Mouse (Mus musculus) T-helper 2 cell (primary cell): Measurements from ENCODE around the gene Kptn.

Experiments used
- in situ Hi-C: fragments of 300-600 bp; cut with MboI, MseI; formaldehyde crosslinking; loops from one replicate; pipeline ENCODE4 v1.15.1; 2025; ENCODE audit warnings: high pct_unique_total_duplicates

Gene Kptn

GRCm38 (mm10) chr7:16119569-16120261 lies at the start of gene Kptn:
Gene Kptn, plus strand, starts transcription at chr7:16119895.
- in situ Hi-C loops = no loop called here

GRCm38 (mm10) chr7:16070846-16071245 lies 48.8 kb upstream of the Kptn start:
- in situ Hi-C loops = no loop called here

GRCm38 (mm10) chr7:16071906-16072305 lies 47.8 kb upstream of the Kptn start:
- in situ Hi-C loops = no loop called here

- in situ Hi-C loops = loop anchor here (5.0 kb wide), 1 partner anchor 67 kb away; no protein-coding TSS in a partner anchor
These were observed 39.7 kb upstream of the Kptn start for GRCm38 (mm10) chr7:16079947-16080346.

- in situ Hi-C loops = loop anchor here (5.0 kb wide), 1 partner anchor 67 kb away; no protein-coding TSS in a partner anchor
These were observed 39.1 kb upstream of the Kptn start for GRCm38 (mm10) chr7:16080581-16080980.

GRCm38 (mm10) chr7:16083361-16083760 lies 36.3 kb upstream of the Kptn start:
- in situ Hi-C loops = loop anchor here (5.0 kb wide), 1 partner anchor 64 kb away; no protein-coding TSS in a partner anchor

GRCm38 (mm10) chr7:16087587-16087986 lies 32.1 kb upstream of the Kptn start:
- in situ Hi-C loops = no loop called here

GRCm38 (mm10) chr7:16094592-16094991 lies 25.1 kb upstream of the Kptn start:
- in situ Hi-C loops = no loop called here

GRCm38 (mm10) chr7:16098021-16099017 lies 21.4 kb upstream of the Kptn start, which contains the start of gene Napa:
Gene Napa, plus strand, starts transcription at chr7:16098458.
- in situ Hi-C loops = no loop called here

- in situ Hi-C loops = no loop called here
These were observed 19.8 kb upstream of the Kptn start for GRCm38 (mm10) chr7:16099901-16100300.

GRCm38 (mm10) chr7:16101081-16101480 lies 18.6 kb upstream of the Kptn start:
- in situ Hi-C loops = no loop called here

GRCm38 (mm10) chr7:16101726-16102475 lies 17.8 kb upstream of the Kptn start:
- in situ Hi-C loops = no loop called here

GRCm38 (mm10) chr7:16102686-16103226 lies 16.9 kb upstream of the Kptn start:
- in situ Hi-C loops = no loop called here

- in situ Hi-C loops = no loop called here
These were observed 15.9 kb upstream of the Kptn start for GRCm38 (mm10) chr7:16103760-16104159.

- in situ Hi-C loops = no loop called here
These were observed 14.9 kb upstream of the Kptn start for GRCm38 (mm10) chr7:16104611-16105388.

GRCm38 (mm10) chr7:16108886-16109542 lies 10.7 kb upstream of the Kptn start:
- in situ Hi-C loops = no loop called here

- in situ Hi-C loops = no loop called here
These were observed 9.5 kb upstream of the Kptn start for GRCm38 (mm10) chr7:16110158-16110557.

GRCm38 (mm10) chr7:16111284-16112090 lies 8.2 kb upstream of the Kptn start:
- in situ Hi-C loops = no loop called here

GRCm38 (mm10) chr7:16116418-16116817 lies 3.3 kb upstream of the Kptn start:
- in situ Hi-C loops = no loop called here
